Mouse (Mus musculus) monocyte, adult 2 months (primary cell): ENCODE measurements around the gene Tnnt2.

Experiments used
- DNase-seq, 2 experiments: peaks; one replicate each; pipeline ENCODE4 v3.0.0; 2022; ENCODE audit warnings: low spot score in 2 of 2, low read depth in 1 of 2

Tnnt2 gene

DNA sequence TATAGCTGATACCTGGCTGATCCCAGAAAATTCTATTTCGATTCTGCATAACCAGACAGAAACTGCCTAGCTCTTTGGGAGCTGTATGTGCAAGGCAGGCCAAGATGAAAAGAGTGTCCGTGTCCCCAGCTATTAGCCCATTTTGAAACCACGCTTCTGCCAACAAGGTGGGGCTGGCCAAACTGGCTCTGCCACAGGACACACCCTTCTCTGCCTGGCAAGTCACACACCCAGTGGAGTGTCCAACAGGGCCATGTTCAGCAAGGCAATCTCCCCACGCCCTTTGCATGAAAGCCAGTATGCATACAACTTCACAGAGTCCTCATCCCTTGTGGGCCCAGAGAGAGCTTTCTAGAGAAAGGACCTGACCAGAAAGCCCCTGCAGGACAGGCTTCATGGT, 59.2 kb downstream of the Tnnt2 start:
- no peak for DNase-seq

DNA sequence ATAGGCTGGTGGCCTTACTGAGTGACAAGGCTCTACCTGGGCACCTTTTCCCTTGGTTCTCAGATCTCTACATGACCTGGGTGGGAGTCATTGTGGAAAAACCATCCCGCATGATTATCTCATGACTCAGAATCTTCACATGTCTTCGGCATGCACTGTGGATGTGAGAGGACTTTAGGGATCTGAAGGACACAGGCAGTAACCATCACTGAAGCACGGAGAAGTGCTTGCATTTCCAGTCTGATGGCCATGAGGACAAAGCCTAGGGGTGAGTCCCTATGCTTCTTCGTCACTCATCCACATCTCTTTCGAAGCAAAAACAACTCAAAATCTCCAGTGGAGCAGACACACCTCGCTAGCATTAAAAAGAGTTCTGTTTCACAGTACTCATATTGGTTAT, 63.1 kb downstream of the Tnnt2 start:
- DNase-seq: no peak

DNA sequence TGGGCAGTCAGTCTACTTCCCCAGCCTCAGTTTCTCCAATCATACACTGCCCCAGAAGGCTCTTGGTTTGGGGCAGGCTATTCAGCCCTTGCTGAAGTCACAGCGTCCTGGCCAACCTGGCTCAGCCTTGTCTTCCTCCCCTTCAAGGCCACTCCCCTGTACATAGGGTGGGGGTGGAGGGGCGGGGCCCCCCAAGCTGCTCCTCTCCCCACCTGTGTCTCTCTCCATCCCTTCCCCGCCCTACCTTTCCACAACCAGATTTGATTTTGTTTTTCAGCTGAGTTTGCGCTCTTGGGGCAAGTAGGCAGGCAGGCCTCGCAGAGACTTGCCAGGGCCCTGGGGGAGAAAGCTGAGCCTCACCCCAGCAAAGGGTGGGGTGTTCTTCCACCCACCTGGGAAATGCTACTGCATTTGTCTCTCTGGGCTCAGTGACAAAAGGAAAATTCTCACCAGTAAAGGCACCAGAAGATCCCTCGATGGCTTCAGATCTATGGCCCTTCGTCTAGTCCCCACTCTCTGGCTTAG, 63.9 kb downstream of the Tnnt2 start:
- DNase-seq: no peak
